Mouse (Mus musculus) cortical plate, adult 2 months (tissue): ENCODE results near the gene Ago4.

Experiments
- CTCF ChIP-seq: fragments of 200-500 bp; IDR thresholded peaks from 2 replicates; pipeline ENCODE4 v1.5.1; 2011; ENCODE audit warnings: mild to moderate bottlenecking, control low read depth, low read length; ENCODE audit not compliant: insufficient read depth; ENCODE audit errors: extremely low read depth
- POLR2A ChIP-seq: fragments of 200-500 bp; IDR thresholded peaks from 2 replicates; pipeline ENCODE4 v1.6.1; 2011; ENCODE audit warnings: mild to moderate bottlenecking, low read length, control low read depth; ENCODE audit not compliant: insufficient read depth; ENCODE audit errors: extremely low read depth

DNA sequence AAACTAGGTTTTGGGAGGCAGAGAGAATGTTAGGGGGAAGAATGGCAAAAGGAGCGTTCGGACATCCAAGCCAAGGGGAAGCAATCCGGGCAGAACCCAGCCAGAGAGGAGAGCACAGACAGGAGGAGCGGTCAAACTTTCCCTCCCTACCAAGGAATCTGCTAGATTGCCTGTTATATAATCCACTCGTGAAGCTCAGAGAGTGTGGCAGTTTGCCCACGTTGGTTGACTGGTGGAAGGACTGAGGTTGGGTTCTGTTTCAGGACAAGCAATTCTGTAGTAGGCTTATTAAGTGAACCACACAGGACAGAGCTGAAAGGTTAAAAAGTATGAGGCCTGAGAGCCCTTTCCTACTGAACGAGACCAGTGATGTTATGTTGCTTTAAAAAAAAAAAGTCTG lies 86.1 kb downstream of the Ago4 start:
- TF ChIP-seq CTCF (no peak), POLR2A (no peak)
